Mouse (Mus musculus): ENCODE results near the gene Svs1.

The Svs1 gene

GRCm38 (mm10) chr6:49009665-49010064 is 23.0 kb downstream of the Svs1 start:
- no peak for DNase-seq (ENCODE audit: low read depth, low spot score)

GRCm38 (mm10) chr6:49011191-49011590 is 24.5 kb downstream of the Svs1 start:
- DNase-seq (ENCODE audit: low read depth, low spot score) = no peak

- DNase-seq (ENCODE audit: low read depth, low spot score) = no peak
Measured at GRCm38 (mm10) chr6:49013023-49013422, 26.4 kb downstream of the Svs1 start.

GRCm38 (mm10) chr6:49013458-49013857 is 26.8 kb downstream of the Svs1 start:
- no peak for DNase-seq (ENCODE audit: low read depth, low spot score)

GRCm38 (mm10) chr6:49017150-49017549 is 30.5 kb downstream of the Svs1 start:
- no peak for DNase-seq (ENCODE audit: low read depth, low spot score)

- no peak for DNase-seq (ENCODE audit: low read depth, low spot score)
Measured at GRCm38 (mm10) chr6:49019341-49019740, 32.7 kb downstream of the Svs1 start.

GRCm38 (mm10) chr6:49021141-49022012 is 34.7 kb downstream of the Svs1 start:
- no peak for DNase-seq (ENCODE audit: low read depth, low spot score)

GRCm38 (mm10) chr6:49022384-49022783 is 35.7 kb downstream of the Svs1 start:
- DNase-seq (ENCODE audit: low read depth, low spot score) = no peak

GRCm38 (mm10) chr6:49023315-49023714 is 36.7 kb downstream of the Svs1 start:
- no peak for DNase-seq (ENCODE audit: low read depth, low spot score)

GRCm38 (mm10) chr6:49025290-49025689 is 38.6 kb downstream of the Svs1 start:
- DNase-seq (ENCODE audit: low read depth, low spot score) = no peak

- DNase-seq (ENCODE audit: low read depth, low spot score) = no peak
Measured at GRCm38 (mm10) chr6:49026496-49026895, 39.8 kb downstream of the Svs1 start.

GRCm38 (mm10) chr6:49028019-49028418 is 41.4 kb downstream of the Svs1 start:
- DNase-seq (ENCODE audit: low read depth, low spot score) = peak; percentile 34

- no peak for DNase-seq (ENCODE audit: low read depth, low spot score)
Measured at GRCm38 (mm10) chr6:49028708-49029107, 42.0 kb downstream of the Svs1 start.

- no peak for DNase-seq (ENCODE audit: low read depth, low spot score)
Measured at GRCm38 (mm10) chr6:49031230-49031629, 44.6 kb downstream of the Svs1 start.

GRCm38 (mm10) chr6:49032783-49033182 is 46.1 kb downstream of the Svs1 start:
- DNase-seq (ENCODE audit: low read depth, low spot score) = no peak

- DNase-seq (ENCODE audit: low read depth, low spot score) = peak; percentile 39
Measured at GRCm38 (mm10) chr6:49036275-49037267, 49.9 kb downstream of the Svs1 start, which contains the start of gene Gpnmb. Gene Gpnmb, plus strand, starts transcription at chr6:49036546.

GRCm38 (mm10) chr6:49037268-49037662 is 50.6 kb downstream of the Svs1 start:
- DNase-seq (ENCODE audit: low read depth, low spot score) = no peak

- peak; percentile 88 for DNase-seq (ENCODE audit: low read depth, low spot score)
Measured at GRCm38 (mm10) chr6:49039470-49040180, 53.0 kb downstream of the Svs1 start.

Data from 3T3-L1 (cell line).